Mouse (Mus musculus) olfactory bulb, adult 2 months (tissue): Measurements from ENCODE around the gene 4931428L18Rik. TPM values are rescaled to one million over a fixed set of nuclear protein-coding genes. Genes with fewer than 3 reads are reported as not detected.

Experiments used
- H3K27ac ChIP-seq: fragments of 200-500 bp; 2 replicates; pipeline ENCODE4 v1.5.1; 2012; ENCODE audit warnings: low read depth, low read length; ENCODE audit not compliant: insufficient read depth
- H3K4me1 ChIP-seq: fragments of 200-500 bp; 2 replicates; pipeline ENCODE4 v1.6.1; 2012; ENCODE audit warnings: low read length; ENCODE audit not compliant: control insufficient read depth, insufficient read depth
- H3K4me3 ChIP-seq: fragments of 200-500 bp; 2 replicates; pipeline ENCODE4 v1.5.1; 2012; ENCODE audit warnings: mild to moderate bottlenecking, low read depth, low read length, moderate library complexity; ENCODE audit not compliant: insufficient read depth
- CTCF ChIP-seq: fragments of 200-500 bp; IDR thresholded peaks from 2 replicates; pipeline ENCODE4 v1.5.1; 2012; ENCODE audit warnings: low read depth, mild to moderate bottlenecking, low read length, moderate library complexity; ENCODE audit not compliant: insufficient read depth
- POLR2A ChIP-seq: fragments of 200-500 bp; IDR thresholded peaks from 2 replicates; pipeline ENCODE4 v1.6.1; 2012; ENCODE audit warnings: mild to moderate bottlenecking, low read depth, low read length, moderate library complexity; ENCODE audit not compliant: insufficient read depth
- WGBS: fragments of 180-500 bp; shearing (Covaris S2); methylation state at CpG from one replicate; pipeline ENCODE4 v1.1.7; 2018; 5-methylcytosine and 5-hydroxymethylcytosine counted together
- polyA plus RNA-seq: library from polyadenylated mRNA; stranded (reverse); fragments of >200 nt; gene quantifications from 2 replicates; pipeline ENCODE4 v1.2.4, GENCODE M21; 2012; ENCODE audit warnings: low replicate concordance; ENCODE audit not compliant: missing spikeins, insufficient read depth, insufficient read length

Gene 4931428L18Rik
- polyA plus RNA-seq, 1 experiment: not detected

- 90% methylated on average over 3 of the region's 3 CpGs for WGBS
- TF ChIP-seq POLR2A: no peak
- no peak for TF ChIP-seq CTCF
- no peak overlapping the region for H3K27ac ChIP-seq
- no peak overlapping the region for H3K4me3 ChIP-seq
- peaks cover under 1% of the 10 kb centered on the region; the same call in 1 of the 2 replicates for H3K4me1 ChIP-seq
Measured at GRCm38 (mm10) chr1:31107961-31108360, 114.5 kb downstream of the 4931428L18Rik start.

GRCm38 (mm10) chr1:31102863-31103657 lies 119.4 kb downstream of the 4931428L18Rik start:
- Histone ChIP-seq H3K27ac (no peak overlapping the region), H3K4me3 (no peak overlapping the region), H3K4me1 (peaks cover 2% of the 10 kb centered on the region; the same call in 1 of the 2 replicates)
- WGBS: 57% methylated on average over 12 of the region's 12 CpGs
- no peak for TF ChIP-seq POLR2A
- TF ChIP-seq CTCF: no peak

GRCm38 (mm10) chr1:31102280-31102679 lies 120.2 kb downstream of the 4931428L18Rik start:
- H3K27ac ChIP-seq: no peak overlapping the region
- no peak overlapping the region for H3K4me3 ChIP-seq
- WGBS: 72% methylated on average over 2 of the region's 2 CpGs
- TF ChIP-seq POLR2A (no peak), CTCF (no peak)
- peaks cover 2% of the 10 kb centered on the region; the same call in 1 of the 2 replicates for H3K4me1 ChIP-seq

GRCm38 (mm10) chr1:31097208-31097607 lies 125.3 kb downstream of the 4931428L18Rik start:
- Histone ChIP-seq H3K4me3 (no peak overlapping the region), H3K4me1 (no peaks in the 10 kb centered on the region), H3K27ac (no peak overlapping the region)
- TF ChIP-seq CTCF: no peak
- TF ChIP-seq POLR2A: no peak
- WGBS: 86% methylated on average over 3 of the region's 3 CpGs

- Histone ChIP-seq H3K27ac (no peak overlapping the region), H3K4me3 (no peak overlapping the region), H3K4me1 (no peaks in the 10 kb centered on the region)
- no peak for TF ChIP-seq POLR2A
- WGBS: 58% methylated on average over 2 of the region's 2 CpGs
Measured at GRCm38 (mm10) chr1:31096466-31096793, 126.1 kb downstream of the 4931428L18Rik start.

GRCm38 (mm10) chr1:31095706-31096465 lies 126.6 kb downstream of the 4931428L18Rik start:
- 66% methylated on average over 5 of the region's 5 CpGs for WGBS

GRCm38 (mm10) chr1:31094792-31095191 lies 127.7 kb downstream of the 4931428L18Rik start:
- TF ChIP-seq CTCF (no peak), POLR2A (no peak)
- Histone ChIP-seq H3K4me1 (no peaks in the 10 kb centered on the region), H3K4me3 (no peak overlapping the region), H3K27ac (no peak overlapping the region)
- 78% methylated on average over 3 of the region's 3 CpGs for WGBS

More at GRCm38 (mm10) chr1:31095706-31096465, 126.6 kb downstream of the 4931428L18Rik start:
- TF ChIP-seq CTCF (no peak), POLR2A (no peak)
- Histone ChIP-seq H3K4me3 (no peak overlapping the region), H3K4me1 (no peaks in the 10 kb centered on the region), H3K27ac (no peak overlapping the region)

- 54% methylated on average over 1 of the region's 1 CpGs for WGBS
- no peak overlapping the region for H3K27ac ChIP-seq
- TF ChIP-seq POLR2A: no peak
- no peak for TF ChIP-seq CTCF
- no peak overlapping the region for H3K4me3 ChIP-seq
- no peaks in the 10 kb centered on the region for H3K4me1 ChIP-seq
Measured at GRCm38 (mm10) chr1:31093939-31094338, 128.5 kb downstream of the 4931428L18Rik start.

GRCm38 (mm10) chr1:31088686-31089085 lies 133.8 kb downstream of the 4931428L18Rik start:
- WGBS: 90% methylated on average over 4 of the region's 4 CpGs
- no peak overlapping the region for H3K27ac ChIP-seq
- TF ChIP-seq POLR2A: no peak
- no peak for TF ChIP-seq CTCF
- H3K4me3 ChIP-seq: no peak overlapping the region
- H3K4me1 ChIP-seq: no peaks in the 10 kb centered on the region
